Mouse (Mus musculus): ENCODE data around the gene Slc35e3. TPM values are rescaled to one million over a fixed set of nuclear protein-coding genes. Genes with fewer than 3 reads are reported as not detected.

The Slc35e3 gene
- polyA plus RNA-seq, 1 experiment, result not detected

DNA sequence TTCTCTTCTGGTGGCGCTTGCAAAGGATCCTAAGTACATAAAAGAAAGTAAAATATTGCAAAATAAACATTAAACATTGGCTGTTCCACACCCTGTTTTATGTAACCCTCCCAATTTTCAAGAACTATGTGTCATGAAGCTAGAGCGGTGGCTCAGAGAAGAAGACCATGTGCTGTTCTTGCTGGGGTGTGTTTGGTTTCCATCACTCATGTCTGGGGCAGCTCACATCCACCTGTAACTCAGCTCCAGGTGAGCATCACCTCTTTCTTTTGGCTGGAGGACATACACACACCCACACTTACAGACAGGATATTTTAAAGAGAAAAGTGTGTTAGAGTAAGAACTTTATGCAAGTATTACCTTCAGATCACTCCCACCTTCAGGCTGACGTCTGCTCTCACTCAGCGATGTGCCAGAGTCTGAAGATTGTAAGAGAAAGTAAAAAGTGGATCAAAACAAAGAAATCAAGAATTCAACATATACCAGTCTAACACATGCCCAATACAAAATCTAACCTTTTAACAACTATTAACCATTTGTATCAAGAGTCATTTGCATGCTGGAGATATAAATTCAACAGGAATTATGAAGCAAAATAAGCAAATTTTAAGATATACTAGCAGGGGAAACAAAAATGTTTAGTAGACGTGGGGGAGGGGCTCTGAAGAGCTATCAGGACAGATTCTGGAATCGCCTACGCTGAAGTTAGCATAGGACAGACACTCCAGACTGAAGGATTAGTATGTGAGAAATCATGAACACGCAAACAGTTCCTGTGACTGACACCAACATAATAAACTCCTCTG is 49.9 kb downstream of the Slc35e3 start:
- WGBS, result 91% methylated on average over 8 of the region's 8 CpGs
- Histone ChIP-seq H3K4me1 (ENCODE audit: control insufficient read depth, insufficient read depth, low read length) (no peaks in the 10 kb centered on the region), H3K27ac (ENCODE audit: insufficient read depth, low read depth, low read length) (no peak overlapping the region), H3K4me3 (ENCODE audit: insufficient read depth, low read depth, low read length) (no peak overlapping the region)
- TF ChIP-seq POLR2A (IDR thresholded peaks at IDR 0.05; ENCODE audit: insufficient read depth, low read depth, low read length), result no peak
- TF ChIP-seq CTCF (IDR thresholded peaks at IDR 0.05; ENCODE audit: insufficient read depth, low read depth, low read length), result no peak

DNA sequence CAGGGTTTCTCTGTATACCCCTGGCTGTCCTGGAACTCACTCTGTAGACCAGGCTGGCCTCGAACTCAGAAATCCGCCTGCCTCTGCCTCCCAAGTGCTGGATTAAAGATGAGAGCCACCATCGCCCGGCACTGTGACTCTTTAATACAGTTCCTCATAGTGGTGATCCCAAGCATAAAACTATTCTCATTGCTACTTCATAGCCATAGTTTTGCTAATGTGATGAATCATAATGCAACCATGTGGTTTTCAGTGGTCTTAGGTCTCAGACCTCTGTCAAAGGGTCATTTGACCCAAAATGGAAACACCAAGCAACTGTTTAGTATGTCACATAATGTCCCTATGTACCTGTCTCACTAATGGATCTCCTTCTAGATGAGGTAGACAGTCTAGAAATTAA is 50.6 kb downstream of the Slc35e3 start:
- no peak overlapping the region for H3K27ac ChIP-seq (ENCODE audit: insufficient read depth, low read depth, low read length)
- WGBS, result 92% methylated on average over 4 of the region's 4 CpGs

DNA sequence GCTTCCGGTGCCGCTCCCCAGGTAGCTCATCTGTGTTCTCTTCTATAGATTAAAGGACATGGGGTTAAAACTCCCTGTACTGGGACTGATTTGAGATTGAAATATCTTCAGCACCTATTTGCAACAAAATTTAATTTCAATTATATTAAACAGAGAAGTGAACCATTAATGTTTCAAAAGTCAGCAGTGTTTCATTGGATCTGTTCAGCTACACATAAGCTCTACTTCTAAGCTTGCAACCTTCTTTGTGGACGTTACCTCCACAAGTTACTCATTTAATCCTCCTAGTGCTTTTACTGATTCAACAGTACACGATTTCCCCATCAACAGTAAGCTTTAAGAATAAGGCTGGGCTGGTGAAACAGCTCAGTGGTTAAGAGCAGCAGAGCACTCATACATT is 51.1 kb downstream of the Slc35e3 start:
- no peak overlapping the region for H3K27ac ChIP-seq (ENCODE audit: insufficient read depth, low read depth, low read length)
- no peak for TF ChIP-seq CTCF (IDR thresholded peaks at IDR 0.05; ENCODE audit: insufficient read depth, low read depth, low read length)
- TF ChIP-seq POLR2A (IDR thresholded peaks at IDR 0.05; ENCODE audit: insufficient read depth, low read depth, low read length), result no peak
- no peak overlapping the region for H3K4me3 ChIP-seq (ENCODE audit: insufficient read depth, low read depth, low read length)
- H3K4me1 ChIP-seq (ENCODE audit: control insufficient read depth, insufficient read depth, low read length), result no peaks in the 10 kb centered on the region
- WGBS, result 92% methylated on average over 4 of the region's 4 CpGs

More for the DNA sequence above, 50.6 kb downstream of the Slc35e3 start:
- no peaks in the 10 kb centered on the region for H3K4me1 ChIP-seq (ENCODE audit: control insufficient read depth, insufficient read depth, low read length)
- no peak overlapping the region for H3K4me3 ChIP-seq (ENCODE audit: insufficient read depth, low read depth, low read length)
- no peak for TF ChIP-seq POLR2A (IDR thresholded peaks at IDR 0.05; ENCODE audit: insufficient read depth, low read depth, low read length)
- TF ChIP-seq CTCF (IDR thresholded peaks at IDR 0.05; ENCODE audit: insufficient read depth, low read depth, low read length), result no peak

DNA sequence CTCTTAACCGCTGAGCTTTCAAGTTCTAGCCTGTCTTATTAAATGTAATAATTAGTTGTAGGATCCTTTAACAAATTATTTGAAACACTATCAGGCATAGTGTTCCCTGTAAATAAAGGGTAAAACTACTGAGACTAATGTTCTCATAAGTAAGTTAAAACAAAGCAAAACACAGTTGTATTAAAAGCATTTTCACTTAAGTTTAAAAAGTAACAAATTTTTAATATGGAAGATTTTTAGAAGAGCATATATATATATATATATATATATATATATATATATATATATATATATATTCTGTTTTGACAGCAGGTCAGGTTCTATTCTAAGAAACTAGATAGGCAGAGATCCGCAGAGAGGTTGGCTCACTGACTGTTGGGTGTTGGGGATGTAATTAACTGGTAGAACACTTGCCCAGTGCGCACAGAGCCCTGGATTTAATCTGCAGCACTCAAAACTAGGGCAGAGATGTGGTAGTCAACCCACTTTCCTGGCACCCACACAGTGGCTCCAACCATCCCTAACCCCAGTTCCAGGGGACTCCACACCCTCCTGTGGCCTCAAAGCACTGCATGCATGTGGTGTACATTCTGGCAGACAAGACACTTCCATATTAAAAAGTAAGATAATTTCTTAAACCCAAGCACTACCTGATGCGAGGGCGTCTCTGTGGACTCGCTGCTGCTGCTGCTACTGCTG is 51.8 kb downstream of the Slc35e3 start:
- Histone ChIP-seq H3K4me1 (ENCODE audit: control insufficient read depth, insufficient read depth, low read length) (no peaks in the 10 kb centered on the region), H3K27ac (ENCODE audit: insufficient read depth, low read depth, low read length) (no peak overlapping the region), H3K4me3 (ENCODE audit: insufficient read depth, low read depth, low read length) (no peak overlapping the region)
- TF ChIP-seq POLR2A (IDR thresholded peaks at IDR 0.05; ENCODE audit: insufficient read depth, low read depth, low read length) (no peak), CTCF (IDR thresholded peaks at IDR 0.05; ENCODE audit: insufficient read depth, low read depth, low read length) (no peak)
- WGBS, result 87% methylated on average over 6 of the region's 6 CpGs

DNA sequence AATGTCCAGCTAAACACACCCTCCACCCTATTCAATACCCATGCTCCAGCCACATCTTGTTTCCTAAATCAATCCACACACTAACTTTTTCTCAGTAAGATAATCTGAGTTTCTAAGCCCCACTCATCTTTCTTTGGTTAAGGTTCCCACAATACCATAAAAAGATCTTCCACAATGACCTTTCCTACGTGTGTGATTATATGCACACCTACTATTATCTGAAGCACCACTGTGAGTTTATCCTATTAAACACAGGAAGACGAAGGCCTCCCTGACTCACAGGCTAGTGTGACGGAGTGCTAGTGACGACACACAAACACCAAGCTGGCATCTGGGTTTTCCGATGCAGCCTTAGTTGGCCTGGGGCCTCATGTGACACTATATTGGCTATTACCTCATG is 53.2 kb downstream of the Slc35e3 start:
- WGBS, result 76% methylated on average over 5 of the region's 5 CpGs
- Histone ChIP-seq H3K27ac (ENCODE audit: insufficient read depth, low read depth, low read length) (no peak overlapping the region), H3K4me3 (ENCODE audit: insufficient read depth, low read depth, low read length) (no peak overlapping the region), H3K4me1 (ENCODE audit: control insufficient read depth, insufficient read depth, low read length) (no peaks in the 10 kb centered on the region)
- TF ChIP-seq CTCF (IDR thresholded peaks at IDR 0.05; ENCODE audit: insufficient read depth, low read depth, low read length), result no peak
- no peak for TF ChIP-seq POLR2A (IDR thresholded peaks at IDR 0.05; ENCODE audit: insufficient read depth, low read depth, low read length)

DNA sequence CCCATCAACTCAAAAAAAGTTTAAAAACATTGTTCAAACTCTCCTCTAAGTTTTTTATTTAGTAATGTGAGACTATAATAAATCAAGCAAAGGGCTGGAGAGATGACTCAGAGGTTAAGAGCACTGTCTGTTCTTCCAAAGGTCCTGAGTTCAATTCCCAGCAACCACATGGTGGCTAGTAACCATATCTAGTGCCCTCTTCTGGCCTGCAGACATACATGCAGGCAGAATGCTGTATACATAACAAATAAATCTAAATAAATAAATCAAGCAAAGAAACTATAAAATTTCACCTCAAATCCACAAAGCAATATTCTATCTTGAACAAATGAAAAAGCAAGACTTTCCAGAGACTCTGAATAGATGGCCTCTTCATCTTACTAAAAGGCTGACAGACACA is 54.0 kb downstream of the Slc35e3 start:
- no peak for TF ChIP-seq POLR2A (IDR thresholded peaks at IDR 0.05; ENCODE audit: insufficient read depth, low read depth, low read length)
- TF ChIP-seq CTCF (IDR thresholded peaks at IDR 0.05; ENCODE audit: insufficient read depth, low read depth, low read length), result no peak
- no peak overlapping the region for H3K27ac ChIP-seq (ENCODE audit: insufficient read depth, low read depth, low read length)
- no peaks in the 10 kb centered on the region for H3K4me1 ChIP-seq (ENCODE audit: control insufficient read depth, insufficient read depth, low read length)
- H3K4me3 ChIP-seq (ENCODE audit: insufficient read depth, low read depth, low read length), result no peak overlapping the region

DNA sequence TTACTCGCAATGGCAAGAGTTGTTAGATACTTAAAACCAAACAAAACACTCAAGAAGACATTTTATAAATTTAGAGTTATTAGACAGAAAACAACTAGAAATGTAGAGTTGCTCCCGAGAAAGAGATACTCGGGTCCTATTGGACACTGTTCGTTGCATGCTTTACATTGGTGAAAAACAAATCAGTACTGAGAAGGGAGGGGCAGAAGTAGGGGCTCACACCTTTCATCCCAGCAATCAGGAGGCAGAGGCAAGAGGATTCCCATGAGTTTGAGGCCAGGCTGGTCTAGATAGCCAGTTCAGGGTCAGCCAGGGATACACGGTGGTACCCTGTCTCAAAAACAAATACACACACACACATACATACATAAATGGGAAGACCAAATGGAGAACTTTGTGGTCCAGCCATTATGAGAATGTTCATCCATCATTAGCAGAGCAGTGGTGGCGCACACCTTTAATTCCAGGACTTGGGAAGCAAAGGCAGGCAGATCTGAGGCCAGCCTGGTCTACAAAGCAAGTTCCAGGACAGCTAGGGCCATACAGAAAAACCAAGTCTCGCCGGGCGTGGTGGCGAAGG is 54.7 kb downstream of the Slc35e3 start:
- TF ChIP-seq POLR2A (IDR thresholded peaks at IDR 0.05; ENCODE audit: insufficient read depth, low read depth, low read length), result no peak
- TF ChIP-seq CTCF (IDR thresholded peaks at IDR 0.05; ENCODE audit: insufficient read depth, low read depth, low read length), result no peak

DNA sequence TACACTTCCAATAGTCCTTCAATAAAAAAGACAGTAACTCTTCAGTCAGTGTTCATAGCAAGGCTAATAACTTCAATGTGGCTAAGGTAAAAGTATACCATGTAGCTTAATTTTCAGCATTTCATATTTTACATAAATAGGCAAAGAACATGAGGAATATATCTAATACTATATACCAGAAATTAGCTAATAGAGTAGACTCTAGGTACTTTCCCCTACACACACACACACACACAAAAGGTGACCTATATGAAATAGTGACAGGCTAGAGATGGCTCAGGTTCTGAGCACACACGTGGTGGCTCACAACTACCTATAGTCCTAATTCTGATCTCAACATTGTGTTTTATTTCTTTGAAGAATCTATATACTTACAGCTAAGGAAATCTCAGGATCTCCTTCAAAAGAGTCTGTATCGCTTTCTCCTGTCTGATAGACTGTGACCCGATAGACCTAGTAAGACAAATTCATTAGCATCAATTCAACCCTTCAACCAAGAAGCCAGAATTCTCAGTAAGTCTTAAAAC is 55.3 kb downstream of the Slc35e3 start:
- no peak overlapping the region for H3K27ac ChIP-seq (ENCODE audit: insufficient read depth, low read depth, low read length)
- H3K4me1 ChIP-seq (ENCODE audit: control insufficient read depth, insufficient read depth, low read length), result no peaks in the 10 kb centered on the region
- TF ChIP-seq POLR2A (IDR thresholded peaks at IDR 0.05; ENCODE audit: insufficient read depth, low read depth, low read length), result no peak
- TF ChIP-seq CTCF (IDR thresholded peaks at IDR 0.05; ENCODE audit: insufficient read depth, low read depth, low read length), result no peak
- 93% methylated on average over 3 of the region's 3 CpGs for WGBS
- no peak overlapping the region for H3K4me3 ChIP-seq (ENCODE audit: insufficient read depth, low read depth, low read length)

More for the DNA sequence above, 54.7 kb downstream of the Slc35e3 start:
- WGBS, result 96% methylated on average over 10 of the region's 10 CpGs
- no peak overlapping the region for H3K4me3 ChIP-seq (ENCODE audit: insufficient read depth, low read depth, low read length)
- H3K27ac ChIP-seq (ENCODE audit: insufficient read depth, low read depth, low read length), result no peak overlapping the region
- H3K4me1 ChIP-seq (ENCODE audit: control insufficient read depth, insufficient read depth, low read length), result no peaks in the 10 kb centered on the region

DNA sequence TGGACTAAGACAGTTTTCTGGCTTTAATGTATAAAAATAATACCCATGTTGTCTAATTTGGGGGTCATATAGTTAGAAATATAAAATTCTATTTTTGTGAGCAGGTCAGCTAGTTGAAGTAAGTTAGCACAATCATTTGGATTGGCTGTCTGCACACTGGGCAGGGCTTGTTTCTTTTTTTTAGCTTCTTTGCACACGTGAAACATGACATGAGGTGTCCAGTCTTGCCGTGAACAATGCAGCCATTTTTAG is 56.1 kb downstream of the Slc35e3 start:
- Histone ChIP-seq H3K4me1 (ENCODE audit: control insufficient read depth, insufficient read depth, low read length) (no peaks in the 10 kb centered on the region), H3K4me3 (ENCODE audit: insufficient read depth, low read depth, low read length) (no peak overlapping the region), H3K27ac (ENCODE audit: insufficient read depth, low read depth, low read length) (no peak overlapping the region)
- 64% methylated on average over 2 of the region's 2 CpGs for WGBS
- no peak for TF ChIP-seq CTCF (IDR thresholded peaks at IDR 0.05; ENCODE audit: insufficient read depth, low read depth, low read length)
- TF ChIP-seq POLR2A (IDR thresholded peaks at IDR 0.05; ENCODE audit: insufficient read depth, low read depth, low read length), result no peak

Data from olfactory bulb, adult 2 months (tissue).